8 mouse cellular contexts compared by ENCODE assay signal in genomic region chr8:71719928-71720457, GRCm38 (mm10). TPM values are rescaled to one million over a fixed set of nuclear protein-coding genes. Genes with fewer than 3 reads are reported as not detected.
DNase-seq lines count a peak whose midpoint lies in the region; ATAC-seq and TF ChIP-seq lines count a peak whose summit lies in the region.
"Had no signal": no experiment of that assay in that cellular context is flagged by ENCODE, and none has a peak within 500 bp of the region (broad histone marks: within the 10 kb centered on the region; RNA-seq: fewer than 3 reads in every experiment).

No protein-coding gene starts in this region.

- no peak; the same call in none of the 2 replicates for TF ChIP-seq CTCF in forebrain, postnatal 0 days (IDR thresholded peaks at IDR 0.05; ENCODE audit: low read depth)
- TF ChIP-seq CTCF in left cerebral cortex, adult 2 months (IDR thresholded peaks at IDR 0.05) = no peak
- no peak for TF ChIP-seq CTCF in olfactory bulb, adult 2 months (IDR thresholded peaks at IDR 0.05; ENCODE audit: insufficient read depth, low read depth, low read length)
- no peak for TF ChIP-seq CTCF in gastrocnemius, adult 2 months (IDR thresholded peaks at IDR 0.05)

- no peak for TF ChIP-seq POLR2A in olfactory bulb, adult 2 months (IDR thresholded peaks at IDR 0.05; ENCODE audit: insufficient read depth, low read depth, low read length)

- WGBS in forebrain, postnatal 0 days = 19% methylated on average over 7 of the region's 7 CpGs
- 15% methylated on average over 7 of the region's 7 CpGs for WGBS in olfactory bulb, adult 2 months

- H3K36me3 ChIP-seq in forebrain, postnatal 0 days (ENCODE audit: insufficient read depth) = peaks cover 33% of the 10 kb centered on the region

- peaks cover 35% of the 10 kb centered on the region for H3K4me1 ChIP-seq in forebrain, postnatal 0 days (ENCODE audit: insufficient read depth)
- peaks cover 63% of the 10 kb centered on the region for H3K4me1 ChIP-seq in olfactory bulb, adult 2 months (ENCODE audit: control insufficient read depth, insufficient read depth, low read length)

- DNase-seq in embryo, embryonic 10.5 days (ENCODE audit: low spot score) = peak; percentile 90
- peak; percentile 95 for DNase-seq in forebrain, postnatal 0 days
- peak; percentile 73 to 77 for DNase-seq in left cerebral cortex, adult 2 months (ENCODE audit: extremely low spot score in 1 of 2, low spot score in 2 of 2)
- no peak for DNase-seq in gastrocnemius, adult 2 months
- no peak for DNase-seq in kidney, adult 18-20 months
- DNase-seq in ovary, adult 18-20 months (ENCODE audit: low spot score) = no peak
- DNase-seq: liver, embryonic 13.5 days had no signal

- H3K27ac ChIP-seq in forebrain, postnatal 0 days (ENCODE audit: low read depth, low read length) = peak overlapping the region; percentile 79
- peak overlapping the region; percentile 84 for H3K27ac ChIP-seq in left cerebral cortex, adult 2 months
- H3K27ac ChIP-seq in olfactory bulb, adult 2 months (ENCODE audit: insufficient read depth, low read depth, low read length) = peak overlapping the region; percentile 88
- no peak overlapping the region for H3K27ac ChIP-seq in gastrocnemius, adult 2 months
- H3K27ac ChIP-seq: liver, embryonic 13.5 days had no signal

- peak overlapping the region; percentile 32 for H3K4me2 ChIP-seq in forebrain, postnatal 0 days (ENCODE audit: low read depth)
- H3K4me2 ChIP-seq: liver, embryonic 13.5 days had no signal

- H3K27me3 ChIP-seq in forebrain, postnatal 0 days (ENCODE audit: insufficient read depth, low read length) = no peaks in the 10 kb centered on the region

- H3K4me3 ChIP-seq in forebrain, postnatal 0 days (ENCODE audit: low read depth, low read length) = no peak overlapping the region
- H3K4me3 ChIP-seq in left cerebral cortex, adult 2 months = no peak overlapping the region
- H3K4me3 ChIP-seq in olfactory bulb, adult 2 months (ENCODE audit: insufficient read depth, low read depth, low read length) = 0 out of 2 replicates have a peak overlapping the region, but pooled peaks have one; percentile 8
- no peak overlapping the region for H3K4me3 ChIP-seq in gastrocnemius, adult 2 months
- H3K4me3 ChIP-seq: liver, embryonic 13.5 days had no signal

- H3K9me3 ChIP-seq in forebrain, postnatal 0 days (ENCODE audit: low read length) = no peaks in the 10 kb centered on the region
- H3K9me3 ChIP-seq: liver, embryonic 13.5 days had no signal

- intact Hi-C loops in left cerebral cortex, adult 2 months (cut with DNase I) = loop anchor here (2.0 kb wide), 1 partner anchor 49 kb away; the partner anchor contains the start of gene Unc13a
- intact Hi-C loops in gastrocnemius, adult 2 months (cut with DNase I) = no loop called here

- peak; percentile 92 for ATAC-seq in forebrain, postnatal 0 days

- 0 out of 2 replicates have a peak overlapping the region, but pooled peaks have one; percentile 15 for H3K9ac ChIP-seq in forebrain, postnatal 0 days
- H3K9ac ChIP-seq: liver, embryonic 13.5 days had no signal

RNA-seq across cellular contexts. Expression of gene Fcho1, which starts 5.5 kb away (rescaled TPM):
- 97.2 and 101 TPM in 2 replicates for total RNA-seq in forebrain, postnatal 0 days (2014; rRNA removed)
- 62.4 and 68.7 TPM in 2 replicates for polyA plus RNA-seq in forebrain, postnatal 0 days (2015; fragmentation: Nextera tagmentation; extraction: Ambion mirVana)
- 100 to 1,000 TPM; 184 TPM for total RNA-seq in left cerebral cortex, adult 2 months (2021)
- polyA plus RNA-seq in olfactory bulb, adult 2 months (2012; ENCODE audit: insufficient read depth, insufficient read length, low replicate concordance, missing spikeins) = 90.9 TPM in 1 of 2 replicates, not detected in the other
- not detected for total RNA-seq in gastrocnemius, adult 2 months (2021)

RNA-seq across cellular contexts. Expression of gene B3gnt3, which starts 18.4 kb away (rescaled TPM):
- total RNA-seq in forebrain, postnatal 0 days (2014; rRNA removed) = 0.24 and 0.92 TPM in 2 replicates
- polyA plus RNA-seq in forebrain, postnatal 0 days (2015; fragmentation: Nextera tagmentation; extraction: Ambion mirVana) = 0.44 and 0.49 TPM in 2 replicates
- under 1 TPM; 0.68 to 0.79 TPM for total RNA-seq in left cerebral cortex, adult 2 months (2021)
- not detected in 2 replicates for polyA plus RNA-seq in olfactory bulb, adult 2 months (2012; ENCODE audit: insufficient read depth, insufficient read length, low replicate concordance, missing spikeins)
- 1 to 10 TPM; 2.1 to 2.9 TPM for total RNA-seq in gastrocnemius, adult 2 months (2021)

RNA-seq across cellular contexts. Expression of gene Insl3, which starts 31.0 kb away (rescaled TPM):
- 1.6 and 1.8 TPM in 2 replicates for total RNA-seq in forebrain, postnatal 0 days (2014; rRNA removed)
- 0.36 and 1.4 TPM in 2 replicates for polyA plus RNA-seq in forebrain, postnatal 0 days (2015; fragmentation: Nextera tagmentation; extraction: Ambion mirVana)
- total RNA-seq in left cerebral cortex, adult 2 months (2021) = 1 to 10 TPM; 1.2 to 4.7 TPM
- polyA plus RNA-seq in olfactory bulb, adult 2 months (2012; ENCODE audit: insufficient read depth, insufficient read length, low replicate concordance, missing spikeins) = not detected in 2 replicates
- 1 to 10 TPM in 1 of 2 experiments, not detected in 1; 1.4 TPM for total RNA-seq in gastrocnemius, adult 2 months (2021)

RNA-seq across cellular contexts. Expression of gene Jak3, which starts 43.9 kb away (rescaled TPM):
- 5.2 and 7.3 TPM in 2 replicates for total RNA-seq in forebrain, postnatal 0 days (2014; rRNA removed)
- 2.8 and 4.4 TPM in 2 replicates for polyA plus RNA-seq in forebrain, postnatal 0 days (2015; fragmentation: Nextera tagmentation; extraction: Ambion mirVana)
- total RNA-seq in left cerebral cortex, adult 2 months (2021) = 1 to 10 TPM; 5.5 to 5.8 TPM
- polyA plus RNA-seq in olfactory bulb, adult 2 months (2012; ENCODE audit: insufficient read depth, insufficient read length, low replicate concordance, missing spikeins) = not detected in 2 replicates
- total RNA-seq in gastrocnemius, adult 2 months (2021) = 1 to 10 TPM; 2.1 to 2.5 TPM

RNA-seq across cellular contexts. Expression of gene Unc13a, which starts 48.4 kb away (rescaled TPM):
- total RNA-seq in forebrain, postnatal 0 days (2014; rRNA removed) = 84.8 and 89.2 TPM in 2 replicates
- 14.2 and 18.8 TPM in 2 replicates for polyA plus RNA-seq in forebrain, postnatal 0 days (2015; fragmentation: Nextera tagmentation; extraction: Ambion mirVana)
- total RNA-seq in left cerebral cortex, adult 2 months (2021) = 100 to 1,000 TPM; 313 to 351 TPM
- not detected in 2 replicates for polyA plus RNA-seq in olfactory bulb, adult 2 months (2012; ENCODE audit: insufficient read depth, insufficient read length, low replicate concordance, missing spikeins)
- not detected for total RNA-seq in gastrocnemius, adult 2 months (2021)

Comparison
In these comparisons a context has a peak if more than half of its experiments do, and no peak if none do; other contexts are left out.
1. DNase-seq: peak in embryo, embryonic 10.5 days (single experiment), forebrain, postnatal 0 days (single experiment) and left cerebral cortex, adult 2 months (2 of 2); none in gastrocnemius, adult 2 months (single experiment), kidney, adult 18-20 months (single experiment) and ovary, adult 18-20 months (single experiment).
2. RNA of gene Fcho1, which starts 5.5 kb away (total RNA-seq): 184 TPM in left cerebral cortex, adult 2 months and 97.2 to 101 TPM in forebrain, postnatal 0 days; not detected in gastrocnemius, adult 2 months; every median in the first group is over 10 times any median in the second.